Mouse (Mus musculus) cerebellum, adult 18-20 months (tissue): ENCODE measurements around the gene Lect2.

Source experiments
- DNase-seq, 2 experiments: peaks; one replicate each; pipeline ENCODE4 v3.0.0; 2021

Gene Lect2

GRCm38 (mm10) chr13:56500636-56501035 is 47.7 kb downstream of the Lect2 start:
- no peak for DNase-seq

GRCm38 (mm10) chr13:56500132-56500531 is 48.2 kb downstream of the Lect2 start:
- DNase-seq, result no peak

- no peak for DNase-seq
Observed at GRCm38 (mm10) chr13:56494440-56494839, 53.9 kb downstream of the Lect2 start.
